Mouse (Mus musculus) c-Kit-positive CD71-negative TER-119-negative erythroid progenitor cells, embryonic 14.5 days (primary cell): Measurements from ENCODE around the gene Snrk.

Experiments
- DNase-seq: peaks from one replicate; pipeline ENCODE4 v3.0.0-alpha.2; 2013; ENCODE audit warnings: low read depth

The Snrk gene

DNA sequence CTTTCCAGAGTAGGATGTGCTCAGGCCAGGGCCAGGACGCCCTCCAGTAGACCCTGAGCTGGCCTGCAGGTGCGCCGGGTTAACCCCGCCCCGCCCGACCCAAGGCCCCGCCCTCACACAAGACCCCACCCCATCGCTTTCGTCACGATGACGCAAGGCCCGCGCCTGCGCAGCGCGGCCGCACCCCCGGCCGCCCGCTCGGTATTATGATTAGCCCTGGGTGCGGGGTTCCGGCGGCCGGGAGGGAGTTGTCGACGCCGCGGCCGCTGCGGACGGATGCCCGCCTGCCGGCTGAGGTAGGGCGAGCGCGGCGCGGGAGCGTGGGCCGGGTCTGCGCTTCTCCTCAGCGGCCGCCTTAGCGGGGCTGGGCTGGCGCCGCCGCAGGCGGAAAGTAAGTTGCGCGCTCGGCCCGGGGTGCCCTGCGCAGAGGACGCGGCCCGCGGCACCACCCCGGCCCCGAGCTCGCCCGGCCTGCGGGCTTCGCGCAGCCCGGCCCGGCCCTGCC, at the start of gene Snrk:
Snrk (plus strand) TSS at position 155 of the 505 bp plus-strand sequence.
- DNase-seq: peak; percentile 56

DNA sequence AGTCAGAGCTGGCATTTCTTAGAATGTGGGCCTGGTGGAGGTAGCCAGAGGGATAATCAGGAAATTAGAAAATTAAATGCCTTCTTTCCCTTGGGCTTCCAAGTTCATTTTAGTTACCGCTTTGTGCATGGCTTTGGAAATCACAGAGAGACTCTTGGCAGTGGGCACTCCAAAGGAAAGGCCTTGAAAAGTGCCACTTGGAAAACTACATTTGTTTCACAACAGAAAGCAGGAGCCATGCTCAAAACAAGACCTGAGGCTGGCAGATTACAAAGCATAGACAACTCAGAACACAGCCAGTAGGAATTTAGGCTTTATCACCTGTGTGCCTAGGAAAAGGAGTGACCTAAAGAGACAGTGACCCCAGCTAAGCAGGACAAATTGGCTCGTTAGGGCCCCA, 49.4 kb upstream of the Snrk start:
- no peak for DNase-seq

DNA sequence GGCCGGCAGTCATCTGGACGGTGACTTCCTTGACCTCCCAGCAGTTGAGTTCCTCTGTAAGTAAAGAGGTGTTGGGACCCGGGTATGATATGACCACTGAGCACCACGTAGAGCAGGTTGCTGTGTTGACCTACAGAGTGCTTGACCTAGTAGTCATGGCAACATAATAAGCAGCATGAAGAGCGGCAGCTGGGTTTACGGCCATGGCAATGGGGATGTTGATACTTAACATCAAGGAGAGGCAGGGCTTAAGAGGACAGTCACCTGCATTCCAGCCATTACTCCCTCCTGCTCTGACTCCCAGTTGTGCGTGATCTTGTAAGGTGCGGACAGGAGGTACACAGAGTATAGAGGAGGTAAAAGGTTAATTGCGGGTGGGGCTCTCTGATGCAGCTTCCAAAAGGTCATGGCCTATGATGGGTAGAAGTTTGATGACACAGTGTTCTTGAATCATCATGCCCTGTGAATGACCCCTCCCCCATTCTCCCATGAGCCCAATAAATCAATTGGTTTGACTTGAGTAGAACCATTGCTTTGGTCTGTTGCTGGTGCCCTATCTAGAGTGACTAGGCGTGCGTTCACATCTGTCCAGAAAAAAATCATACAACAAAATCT, 47.4 kb upstream of the Snrk start:
- no peak for DNase-seq

DNA sequence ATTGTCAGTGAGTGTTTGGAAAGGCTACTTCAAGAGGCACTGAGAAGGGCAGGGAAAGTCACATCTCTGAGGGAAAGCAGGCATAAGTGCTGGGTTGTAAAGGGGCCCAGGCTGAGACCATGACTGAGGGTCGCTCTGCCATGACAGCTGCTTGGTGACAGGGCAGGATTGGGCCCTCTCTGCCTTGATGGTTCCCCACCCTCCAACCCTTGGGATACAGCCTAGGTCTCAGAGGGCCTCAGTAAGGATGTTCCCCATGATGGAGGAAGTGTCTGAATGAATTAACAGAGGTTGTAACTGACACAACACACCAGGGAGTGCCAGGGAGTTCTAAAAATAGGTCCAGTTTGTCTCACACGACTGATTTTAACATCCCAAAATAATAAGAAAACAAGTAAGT, 43.1 kb upstream of the Snrk start:
- no peak for DNase-seq

DNA sequence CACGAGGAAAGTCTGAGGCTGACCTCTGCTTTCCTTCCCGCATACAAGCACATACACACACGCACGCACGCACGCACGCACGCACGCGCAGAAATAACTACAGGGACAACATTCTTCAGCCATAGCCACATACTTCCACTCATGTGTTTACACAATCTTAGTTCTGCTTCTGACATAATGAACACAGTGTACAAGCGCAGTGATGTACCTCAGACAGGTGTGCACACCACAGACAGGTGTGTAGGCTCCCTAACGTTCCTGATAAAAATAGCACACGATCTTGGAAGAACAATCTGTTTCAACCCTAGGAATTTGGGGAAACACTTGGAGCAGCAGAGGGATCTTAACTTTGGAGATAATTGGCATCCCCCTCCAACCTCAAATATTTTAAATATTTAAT, 42.5 kb upstream of the Snrk start:
- DNase-seq: no peak

DNA sequence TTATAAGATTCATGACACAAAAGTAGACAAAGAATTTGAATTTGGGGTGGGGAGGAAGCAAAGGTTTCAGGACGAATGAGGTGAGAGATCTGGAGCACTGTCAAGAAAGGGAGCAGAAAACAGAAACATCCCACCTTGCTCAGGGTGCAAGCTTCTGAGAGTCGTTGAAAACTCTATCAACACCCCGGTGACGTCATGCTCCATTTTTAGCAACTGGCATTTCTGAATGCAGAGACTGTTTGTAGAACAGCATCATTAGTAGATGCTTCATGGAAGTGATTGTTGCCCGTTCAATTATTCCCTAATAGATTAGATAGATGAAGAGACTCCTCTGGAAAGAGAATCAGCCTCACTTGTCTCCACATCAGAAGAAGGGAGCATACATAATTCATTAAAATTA, 38.6 kb upstream of the Snrk start:
- no peak for DNase-seq

DNA sequence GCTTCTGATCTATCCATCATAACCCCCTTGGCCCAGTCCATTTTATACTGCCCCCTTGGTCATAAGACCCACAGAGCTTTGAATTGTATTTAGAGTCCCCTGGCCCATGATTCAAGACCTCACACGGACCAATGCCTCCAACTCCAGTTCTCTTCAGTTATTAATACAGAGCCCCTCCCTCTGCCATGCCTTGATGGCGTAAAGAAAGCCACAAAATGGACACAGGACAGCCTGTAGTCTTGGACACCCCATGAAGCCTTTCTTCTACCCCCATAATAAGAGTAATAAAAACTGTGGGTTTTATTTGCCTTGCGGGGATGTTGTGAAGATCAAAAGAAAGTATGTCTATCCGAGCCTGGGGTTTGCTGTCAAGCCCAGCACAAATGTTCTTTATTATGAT, 33.4 kb upstream of the Snrk start:
- DNase-seq: no peak

DNA sequence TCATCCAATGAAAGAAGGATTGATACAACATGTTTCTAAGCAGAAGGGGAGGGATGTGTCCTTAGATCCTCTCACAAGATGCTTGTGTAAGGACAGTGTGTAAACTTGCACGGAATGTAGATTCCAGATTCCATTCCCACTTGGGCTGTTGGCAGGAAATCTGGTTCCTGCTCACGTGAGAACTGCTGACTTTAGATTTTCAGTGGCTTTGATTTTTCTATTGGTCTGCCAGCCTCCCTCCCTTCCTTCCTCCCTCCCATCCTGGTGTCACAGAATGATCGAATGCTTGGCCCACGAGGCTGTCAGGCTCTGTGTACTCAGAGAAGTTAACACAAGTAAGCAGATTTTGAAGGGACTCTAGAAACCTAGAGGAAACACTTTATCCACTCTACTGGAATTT, 32.9 kb upstream of the Snrk start:
- no peak for DNase-seq

DNA sequence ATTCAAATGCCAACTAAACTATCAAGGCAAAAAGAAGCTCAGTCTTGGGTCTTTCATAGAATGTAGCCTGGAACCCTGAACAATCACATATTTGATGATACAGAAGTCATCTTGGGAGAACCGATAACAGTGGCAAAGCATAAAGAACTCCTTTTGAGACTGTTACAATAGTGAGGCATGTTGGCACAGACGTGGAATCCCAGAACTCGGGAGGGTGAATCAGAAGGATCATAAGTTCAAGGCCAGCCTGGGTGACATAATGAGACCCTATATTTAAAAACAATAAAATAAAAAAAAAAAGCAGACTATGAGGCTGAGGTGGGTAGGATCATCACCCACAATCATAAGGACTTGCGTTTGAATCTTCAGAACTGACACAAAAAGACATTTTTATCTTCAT, 32.4 kb upstream of the Snrk start:
- no peak for DNase-seq

DNA sequence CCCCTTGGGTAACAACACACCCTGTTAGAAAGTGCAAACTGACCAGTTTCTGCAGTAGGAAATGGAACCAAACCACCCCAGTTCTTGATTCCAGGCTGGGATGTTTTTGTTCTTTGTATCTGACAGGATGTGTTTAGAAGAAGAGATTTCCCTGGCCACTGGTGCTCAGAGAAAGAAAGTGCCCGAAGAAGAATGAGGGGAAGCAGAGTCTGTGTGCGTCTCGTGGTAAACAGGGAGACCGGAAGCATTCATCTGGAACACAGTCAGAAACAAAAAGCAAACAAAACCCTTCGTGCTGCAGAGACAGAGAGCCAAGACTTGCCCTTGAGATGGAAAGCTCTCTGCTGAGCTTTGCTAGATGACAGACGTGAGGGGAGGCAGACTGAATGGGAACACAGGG, 32.0 kb upstream of the Snrk start:
- no peak for DNase-seq

DNA sequence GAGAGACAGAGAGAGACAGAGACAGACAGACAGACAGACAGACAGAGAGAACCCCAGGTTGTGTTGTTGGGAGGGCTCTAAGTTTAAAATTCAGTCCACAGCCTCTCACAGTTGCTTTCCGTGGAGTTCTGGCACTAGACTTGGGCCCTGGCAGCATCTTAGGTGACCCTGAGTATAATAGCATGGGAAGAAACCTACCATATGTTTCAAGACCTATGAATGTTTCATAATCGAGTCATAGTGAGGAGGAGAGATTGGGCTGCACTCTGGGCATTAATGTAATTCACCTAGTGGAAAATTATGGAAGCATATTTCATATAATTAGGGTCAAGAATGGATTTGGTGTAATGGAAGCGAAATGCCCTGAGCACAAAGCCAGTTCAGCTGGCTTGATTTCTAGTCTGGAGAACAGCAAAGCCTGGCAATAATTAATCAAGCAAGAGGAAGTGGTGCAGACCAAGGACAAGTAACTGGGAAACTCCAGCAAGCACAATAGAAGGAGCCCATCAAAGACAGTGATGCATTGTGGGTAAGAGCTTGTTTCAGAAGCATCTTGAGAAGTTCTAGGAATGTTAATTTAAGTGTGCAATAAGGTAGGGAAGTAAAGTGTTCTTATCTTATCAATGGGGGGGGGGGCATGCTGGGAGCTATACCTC, 31.4 kb upstream of the Snrk start:
- DNase-seq: no peak

DNA sequence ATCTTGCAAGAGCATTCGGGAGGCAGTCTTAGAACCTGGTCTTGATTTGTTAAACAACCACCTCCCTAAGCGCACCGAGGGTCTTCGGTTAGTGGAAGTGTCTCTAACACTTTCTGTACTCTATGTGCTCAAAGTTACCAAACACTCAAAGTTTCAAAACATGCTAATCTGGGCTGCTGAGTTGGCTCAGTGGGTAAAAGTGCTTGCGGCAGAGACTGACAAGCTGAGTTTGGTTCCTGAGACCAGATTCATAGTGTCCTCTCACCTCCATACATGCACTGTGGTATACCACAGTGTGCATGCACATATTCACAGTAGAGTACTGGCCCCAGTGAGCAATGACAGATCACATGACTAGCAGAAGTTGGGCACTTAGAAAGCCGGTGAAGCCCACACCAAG, 30.0 kb upstream of the Snrk start:
- DNase-seq: no peak

DNA sequence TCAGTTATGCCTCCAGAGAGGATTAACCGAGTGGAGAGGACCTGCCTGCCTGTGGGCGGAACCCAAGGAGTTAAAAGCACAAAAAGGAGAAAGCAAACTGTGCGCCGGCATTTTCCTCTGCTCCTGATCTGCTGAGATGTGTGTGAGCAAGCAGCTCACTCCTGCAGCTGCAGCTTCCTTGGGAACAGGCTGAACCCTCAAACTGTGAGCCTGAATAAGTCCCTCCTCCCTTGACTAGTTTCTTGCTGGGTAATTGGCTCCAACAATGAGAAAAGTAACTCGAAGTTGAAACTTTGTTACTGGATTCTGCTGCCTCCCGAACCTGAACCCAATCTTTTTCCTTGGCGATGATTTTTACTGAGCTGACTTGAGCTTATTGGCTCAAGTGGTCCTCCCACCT, 25.9 kb upstream of the Snrk start:
- DNase-seq: no peak

DNA sequence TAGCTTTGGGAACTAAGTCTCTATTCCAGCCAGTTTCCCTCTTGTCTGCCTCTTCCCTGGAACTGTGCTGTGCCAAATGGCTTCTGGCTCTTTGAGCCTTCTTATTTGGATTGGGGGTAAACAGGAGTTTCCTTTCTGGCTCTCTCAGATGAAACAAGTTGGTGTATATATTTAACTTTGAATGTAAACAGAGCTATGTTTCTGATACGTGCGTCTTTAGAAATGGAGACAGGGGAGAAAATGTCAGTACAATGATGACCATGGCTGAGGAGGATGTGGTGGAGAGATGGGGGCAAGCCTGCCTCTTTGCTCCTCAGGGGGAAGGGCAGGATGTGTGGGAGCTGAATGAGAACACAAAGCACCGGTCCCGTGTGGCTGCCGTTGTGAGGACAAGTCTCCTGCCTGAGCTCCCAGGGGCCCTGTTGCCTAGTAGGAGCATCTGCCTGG, 25.3 kb upstream of the Snrk start:
- no peak for DNase-seq

DNA sequence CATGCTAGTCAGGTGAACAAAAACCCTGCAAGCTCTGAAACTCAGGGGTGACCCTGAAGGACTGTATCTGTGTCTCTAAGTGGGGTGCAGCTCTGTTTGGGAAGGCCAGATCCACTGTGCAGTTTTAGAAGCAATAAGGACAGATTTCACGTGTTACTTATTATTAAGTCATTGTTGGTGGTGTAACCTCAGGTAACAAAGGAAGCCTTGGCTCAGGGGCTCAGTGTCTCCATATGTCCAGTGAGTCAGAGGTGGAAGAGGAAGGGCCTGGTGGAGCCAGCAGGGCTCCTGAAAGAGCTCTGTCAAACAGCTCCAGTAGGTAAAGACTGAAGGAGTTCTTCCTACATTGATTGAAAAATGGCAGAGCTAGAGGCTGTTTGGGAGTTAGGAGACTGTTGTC, 22.9 kb upstream of the Snrk start:
- DNase-seq: no peak

DNA sequence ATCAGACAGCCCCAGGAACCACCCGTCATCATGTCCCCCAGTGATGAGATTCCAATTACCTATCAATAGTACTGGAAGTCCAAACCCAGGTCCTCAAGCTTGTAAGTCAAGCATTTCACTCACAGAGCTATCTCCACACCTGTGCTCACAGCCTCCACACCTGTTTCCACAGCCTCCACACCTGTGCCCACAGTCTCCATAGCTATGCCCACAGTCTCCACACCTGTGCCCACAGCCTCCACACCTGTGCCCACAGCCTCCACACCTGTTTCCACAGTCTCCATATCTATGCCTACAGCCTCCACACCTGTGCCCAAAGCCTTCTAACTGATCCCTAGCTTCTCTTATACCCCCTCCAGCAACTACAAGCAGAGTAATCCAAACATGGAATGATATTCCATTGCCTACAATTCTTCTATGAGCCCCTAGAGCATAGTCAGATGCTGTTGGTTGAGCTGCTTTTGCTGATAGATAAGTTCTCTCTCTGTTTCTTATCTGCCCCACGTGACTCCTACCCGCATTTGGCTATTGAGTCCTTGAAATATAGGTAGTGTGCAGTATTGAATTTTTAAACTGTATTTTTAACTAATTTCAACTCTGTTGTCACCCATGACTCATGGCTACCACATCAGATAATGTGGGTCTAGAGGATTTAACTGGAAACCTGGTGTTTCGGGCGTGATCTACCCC, 20.1 kb upstream of the Snrk start:
- DNase-seq: no peak

DNA sequence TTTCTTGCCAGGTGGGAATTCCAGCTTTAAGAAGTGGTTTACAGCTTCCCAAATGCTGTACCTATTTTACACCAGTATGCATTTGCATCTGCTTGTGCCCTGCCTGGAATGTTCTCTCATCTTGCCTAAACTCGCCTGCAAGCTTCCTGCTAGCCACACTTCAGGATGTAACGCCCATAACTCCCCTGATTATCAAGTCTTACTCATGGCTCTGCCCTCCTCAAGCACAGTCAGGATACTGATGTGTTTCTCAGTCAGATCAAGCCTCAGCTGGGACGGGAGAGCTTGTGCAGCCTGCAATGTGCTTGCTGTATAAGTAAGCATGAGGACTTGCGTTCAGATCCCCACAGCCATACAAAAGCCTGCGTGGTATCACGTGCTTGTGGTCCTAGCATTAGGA, 19.5 kb upstream of the Snrk start:
- DNase-seq: no peak

DNA sequence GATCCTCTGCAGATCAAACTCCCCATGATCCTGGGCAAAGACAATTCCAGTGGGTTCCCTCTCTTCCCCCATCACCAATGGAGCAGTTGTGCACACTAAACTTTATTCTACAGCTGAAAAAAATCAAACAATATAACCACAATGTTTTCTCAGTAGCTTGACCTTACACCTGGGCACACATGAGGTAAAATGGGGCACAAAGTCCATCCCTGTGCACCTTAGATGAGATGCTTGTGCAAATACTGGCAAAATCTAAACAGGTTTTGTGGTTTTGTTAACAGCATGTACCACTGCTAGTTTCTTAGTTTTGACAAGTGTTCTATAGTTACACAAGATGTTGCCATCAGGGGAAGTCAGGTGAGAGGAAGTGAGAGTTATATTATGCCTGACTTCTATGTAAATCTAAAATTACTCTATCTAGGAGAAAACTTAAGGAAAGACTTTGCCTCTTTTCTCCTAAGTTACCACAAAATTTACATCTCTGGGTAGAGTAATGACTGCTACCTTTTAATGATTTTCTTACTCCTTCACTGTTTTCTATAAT, 16.4 kb upstream of the Snrk start:
- DNase-seq: no peak

DNA sequence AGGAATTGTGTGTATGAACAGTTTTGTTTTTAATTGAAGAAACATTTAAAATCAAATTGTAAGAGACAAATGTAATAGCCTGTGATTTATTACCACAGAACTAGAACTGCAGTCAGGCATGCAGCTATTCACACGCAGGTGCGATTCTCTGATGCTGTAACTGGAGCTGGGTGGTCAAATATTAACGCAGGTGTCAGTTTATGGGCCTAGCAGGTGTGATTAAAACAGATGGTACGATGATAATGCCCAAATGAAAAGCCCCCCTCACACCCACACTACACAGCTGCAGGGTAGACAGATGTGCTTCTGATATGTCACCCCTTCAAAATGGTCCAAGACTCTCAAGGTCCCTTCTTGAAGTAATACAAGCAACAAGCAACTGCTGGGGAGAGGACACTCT, 15.9 kb upstream of the Snrk start:
- DNase-seq: no peak

DNA sequence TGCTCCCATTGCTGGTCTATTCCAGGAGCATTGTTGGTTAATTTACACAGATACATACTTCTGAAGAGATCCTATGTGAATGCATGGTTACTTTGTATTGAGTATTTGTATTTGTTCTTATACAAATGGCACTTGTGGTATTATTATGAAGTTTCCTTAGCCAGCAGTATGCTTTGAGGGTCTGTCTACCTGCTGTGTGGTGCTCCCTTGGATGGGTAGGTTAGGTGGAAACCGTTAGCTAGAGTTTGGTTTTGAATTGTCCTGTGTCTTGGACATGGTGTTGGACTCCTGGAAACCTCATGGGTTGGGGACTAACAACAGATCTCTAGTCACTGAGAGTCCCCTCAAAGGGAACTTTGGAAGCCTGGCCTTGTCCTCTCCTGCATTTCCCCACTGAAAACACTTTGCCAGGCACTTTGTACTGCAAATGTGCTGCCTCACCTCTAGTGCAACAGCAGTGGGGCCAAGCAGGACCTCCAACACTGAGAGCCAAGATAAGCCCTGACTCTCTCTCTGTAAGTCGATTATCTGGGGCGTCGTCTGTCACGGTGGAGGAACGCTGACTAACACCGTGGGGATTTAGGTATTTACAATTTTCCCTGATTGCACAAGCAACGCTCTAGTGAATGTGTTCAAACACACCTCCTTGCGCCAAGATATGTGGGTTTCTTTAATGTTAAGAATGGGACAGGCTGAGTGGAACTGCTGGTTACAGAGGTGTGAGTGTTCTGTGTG, 13.3 kb upstream of the Snrk start:
- no peak for DNase-seq

DNA sequence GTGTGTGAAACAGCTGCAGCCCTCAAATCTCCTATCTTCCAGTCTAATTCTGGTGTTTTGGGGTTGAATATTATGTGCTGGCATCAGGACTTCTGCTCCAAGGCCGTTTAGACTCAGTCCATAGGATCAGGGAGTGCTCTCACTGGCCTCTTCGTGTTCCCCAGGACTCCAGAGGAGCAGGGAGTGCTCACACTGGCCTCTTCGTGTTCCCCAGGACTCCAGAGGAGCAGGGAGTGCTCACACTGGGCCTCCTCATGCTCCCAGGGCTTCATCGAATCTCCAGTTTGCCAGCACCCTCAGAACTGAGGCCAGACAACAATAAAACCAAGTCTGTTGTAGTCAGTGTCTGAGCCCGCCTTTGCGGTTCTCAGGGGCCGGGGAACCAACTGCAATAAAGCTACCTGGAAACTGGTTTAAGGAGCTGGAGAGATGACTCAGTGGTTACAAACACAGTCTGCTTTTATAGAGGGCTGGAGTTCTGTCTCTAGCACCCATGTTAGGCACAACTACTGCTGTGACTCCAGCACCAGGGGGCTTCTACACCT, 12.7 kb upstream of the Snrk start:
- no peak for DNase-seq

DNA sequence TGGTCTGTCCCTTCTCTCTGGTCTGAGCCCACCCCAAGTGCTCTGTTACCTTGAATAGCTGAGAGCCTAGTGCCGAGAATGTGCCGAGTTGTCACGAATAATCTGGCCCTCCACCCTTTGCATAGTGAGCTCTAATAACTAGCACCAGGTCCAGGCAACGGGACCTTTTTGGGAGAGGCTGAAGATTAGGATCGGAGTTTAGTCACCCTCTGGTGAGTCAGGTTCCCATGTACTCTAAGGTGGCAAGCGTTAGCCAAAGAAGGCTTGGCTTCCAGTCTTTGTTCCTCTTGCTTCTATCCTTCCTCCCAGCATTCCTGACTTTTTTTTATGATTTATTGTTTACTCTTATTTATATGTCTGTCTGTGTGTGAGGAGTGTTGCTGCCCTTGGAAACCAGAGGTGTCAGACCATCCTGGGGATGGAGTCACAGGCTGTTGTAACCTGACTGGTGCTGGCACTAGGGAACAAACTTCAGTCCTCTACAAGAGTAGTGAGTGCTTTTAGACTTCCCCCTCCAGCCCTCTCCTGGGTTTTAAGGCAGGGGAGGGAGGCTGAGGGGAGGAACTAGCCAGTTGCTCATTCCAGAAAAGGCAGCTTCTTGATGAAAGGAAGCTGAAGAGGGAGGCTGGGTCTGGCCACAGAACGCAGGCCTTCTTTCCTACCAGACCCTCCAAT, 9.2 kb upstream of the Snrk start:
- DNase-seq: no peak
